Mouse (Mus musculus): Measurements from ENCODE around the gene Thpo. TPM values are rescaled to one million over a fixed set of nuclear protein-coding genes. Genes with fewer than 3 reads are reported as not detected.

Gene Thpo
- polyA plus RNA-seq, 1 experiment from 2014 or later = 5.0 TPM

- peak overlapping the region; percentile 54; the same call in 1 of the 2 replicates for H3K9ac ChIP-seq
- peak overlapping the region; percentile 91 for H3K27ac ChIP-seq (replicated peaks)
- H3K4me1 ChIP-seq (replicated peaks) = peaks cover 69% of the 10 kb centered on the region
- H3K4me3 ChIP-seq (replicated peaks) = peak overlapping the region; percentile 21
- H3K4me2 ChIP-seq = peak overlapping the region; percentile 65
- peaks cover 25% of the 10 kb centered on the region for H3K36me3 ChIP-seq (replicated peaks)
- no peak for ATAC-seq (ENCODE audit: insufficient read depth)
- 73% methylated on average over 10 of the region's 10 CpGs for WGBS (ENCODE audit: insufficient replicate concordance)
- no peaks in the 10 kb centered on the region for H3K9me3 ChIP-seq (replicated peaks)
- peaks cover 18% of the 10 kb centered on the region for H3K27me3 ChIP-seq
These were observed 31.2 kb downstream of the Thpo start for GRCm38 (mm10) chr16:20703071-20703470.

- H3K27me3 ChIP-seq = peaks cover 24% of the 10 kb centered on the region
- peaks cover 63% of the 10 kb centered on the region for H3K4me1 ChIP-seq (replicated peaks)
- H3K36me3 ChIP-seq (replicated peaks) = peaks cover 20% of the 10 kb centered on the region
- peak overlapping the region; percentile 54 for H3K9ac ChIP-seq
- peak overlapping the region; percentile 21 for H3K4me3 ChIP-seq (replicated peaks)
- ATAC-seq (ENCODE audit: insufficient read depth) = peak; percentile 80
- peak overlapping the region; percentile 91 for H3K27ac ChIP-seq (replicated peaks)
- H3K9me3 ChIP-seq (replicated peaks) = no peaks in the 10 kb centered on the region
- WGBS (ENCODE audit: insufficient replicate concordance) = 3% methylated on average over 8 of the region's 8 CpGs
- peak overlapping the region; percentile 65 for H3K4me2 ChIP-seq
These were observed 31.8 kb downstream of the Thpo start for GRCm38 (mm10) chr16:20702522-20702893.

GRCm38 (mm10) chr16:20701729-20702521, 32.4 kb downstream of the Thpo start:
- peaks cover 29% of the 10 kb centered on the region for H3K27me3 ChIP-seq
- peaks cover 15% of the 10 kb centered on the region; the same call in 1 of the 2 replicates for H3K36me3 ChIP-seq (replicated peaks)
- peak overlapping the region; percentile 91 for H3K27ac ChIP-seq (replicated peaks)
- peak overlapping the region; percentile 21 for H3K4me3 ChIP-seq (replicated peaks)
- 32% methylated on average over 12 of the region's 12 CpGs for WGBS (ENCODE audit: insufficient replicate concordance)
- H3K4me2 ChIP-seq = peak overlapping the region; percentile 65
- no peak for ATAC-seq (ENCODE audit: insufficient read depth)
- H3K4me1 ChIP-seq (replicated peaks) = peaks cover 57% of the 10 kb centered on the region
- peak overlapping the region; percentile 54 for H3K9ac ChIP-seq
- H3K9me3 ChIP-seq (replicated peaks) = no peaks in the 10 kb centered on the region

GRCm38 (mm10) chr16:20701316-20701715, 33.0 kb downstream of the Thpo start:
- no peak overlapping the region for H3K9ac ChIP-seq
- H3K4me1 ChIP-seq (replicated peaks) = peaks cover 52% of the 10 kb centered on the region
- ATAC-seq (ENCODE audit: insufficient read depth) = no peak

GRCm38 (mm10) chr16:20700036-20700435, 34.3 kb downstream of the Thpo start:
- peaks cover 48% of the 10 kb centered on the region for H3K27me3 ChIP-seq
- peaks cover 5% of the 10 kb centered on the region; the same call in 1 of the 2 replicates for H3K36me3 ChIP-seq (replicated peaks)
- 69% methylated on average over 5 of the region's 5 CpGs for WGBS (ENCODE audit: insufficient replicate concordance)
- H3K9ac ChIP-seq = no peak overlapping the region
- H3K4me1 ChIP-seq (replicated peaks) = peaks cover 52% of the 10 kb centered on the region
- H3K9me3 ChIP-seq (replicated peaks) = no peaks in the 10 kb centered on the region
- H3K4me3 ChIP-seq (replicated peaks) = no peak overlapping the region
- H3K4me2 ChIP-seq = no peak overlapping the region
- no peak overlapping the region for H3K27ac ChIP-seq (replicated peaks)
- no peak for ATAC-seq (ENCODE audit: insufficient read depth)

More at GRCm38 (mm10) chr16:20701316-20701715, 33.0 kb downstream of the Thpo start:
- Histone ChIP-seq H3K36me3 (replicated peaks) (peaks cover 9% of the 10 kb centered on the region; the same call in 1 of the 2 replicates), H3K27me3 (peaks cover 35% of the 10 kb centered on the region), H3K27ac (replicated peaks) (no peak overlapping the region), H3K4me3 (replicated peaks) (no peak overlapping the region), H3K4me2 (no peak overlapping the region), H3K9me3 (replicated peaks) (no peaks in the 10 kb centered on the region)
- WGBS (ENCODE audit: insufficient replicate concordance) = 66% methylated on average over 7 of the region's 7 CpGs

- no peak overlapping the region for H3K4me3 ChIP-seq (replicated peaks)
- no peak overlapping the region for H3K9ac ChIP-seq
- H3K4me1 ChIP-seq (replicated peaks) = peaks cover 44% of the 10 kb centered on the region
- no peak for ATAC-seq (ENCODE audit: insufficient read depth)
- peaks cover 56% of the 10 kb centered on the region for H3K27me3 ChIP-seq
- no peak overlapping the region for H3K4me2 ChIP-seq
- H3K27ac ChIP-seq (replicated peaks) = no peak overlapping the region
- 57% methylated on average over 5 of the region's 5 CpGs for WGBS (ENCODE audit: insufficient replicate concordance)
- H3K9me3 ChIP-seq (replicated peaks) = no peaks in the 10 kb centered on the region
- H3K36me3 ChIP-seq (replicated peaks) = peaks cover 5% of the 10 kb centered on the region; the same call in 1 of the 2 replicates
These were observed 35.0 kb downstream of the Thpo start for GRCm38 (mm10) chr16:20699266-20699665.

- no peak overlapping the region for H3K9ac ChIP-seq
- peaks cover 61% of the 10 kb centered on the region for H3K27me3 ChIP-seq
- 5% methylated on average over 46 of the region's 46 CpGs for WGBS (ENCODE audit: insufficient replicate concordance)
- ATAC-seq (ENCODE audit: insufficient read depth) = no peak
- peak overlapping the region; percentile 31 for H3K4me3 ChIP-seq (replicated peaks)
- H3K9me3 ChIP-seq (replicated peaks) = no peaks in the 10 kb centered on the region
- peaks cover 20% of the 10 kb centered on the region for H3K36me3 ChIP-seq (replicated peaks)
- H3K27ac ChIP-seq (replicated peaks) = no peak overlapping the region
- H3K4me2 ChIP-seq = peak overlapping the region; percentile 58
- peaks cover 43% of the 10 kb centered on the region for H3K4me1 ChIP-seq (replicated peaks)
These were observed 38.5 kb downstream of the Thpo start for GRCm38 (mm10) chr16:20695622-20696323.

- Histone ChIP-seq H3K4me3 (replicated peaks) (no peak overlapping the region), H3K27me3 (peaks cover 61% of the 10 kb centered on the region), H3K4me1 (replicated peaks) (peaks cover 47% of the 10 kb centered on the region), H3K9ac (no peak overlapping the region), H3K27ac (replicated peaks) (no peak overlapping the region), H3K9me3 (replicated peaks) (no peaks in the 10 kb centered on the region), H3K4me2 (no peak overlapping the region), H3K36me3 (replicated peaks) (peaks cover 30% of the 10 kb centered on the region)
- no peak for ATAC-seq (ENCODE audit: insufficient read depth)
- 67% methylated on average over 8 of the region's 8 CpGs for WGBS (ENCODE audit: insufficient replicate concordance)
These were observed 39.5 kb downstream of the Thpo start for GRCm38 (mm10) chr16:20694781-20695180.

- H3K4me1 ChIP-seq (replicated peaks) = peaks cover 57% of the 10 kb centered on the region
- WGBS (ENCODE audit: insufficient replicate concordance) = 2% methylated on average over 36 of the region's 37 CpGs
- H3K4me2 ChIP-seq = peak within 1 kb of the TSS; percentile 97
- peak within 1 kb of the TSS; percentile 54 for H3K27ac ChIP-seq (replicated peaks)
- no peaks in the 10 kb centered on the region for H3K9me3 ChIP-seq (replicated peaks)
- peak within 1 kb of the TSS; percentile 65 for H3K4me3 ChIP-seq (replicated peaks)
- H3K9ac ChIP-seq = peak within 1 kb of the TSS; percentile 72
- peak; percentile 88 for ATAC-seq (ENCODE audit: insufficient read depth)
- H3K36me3 ChIP-seq (replicated peaks) = peaks cover 46% of the 10 kb centered on the region
- peaks cover 51% of the 10 kb centered on the region for H3K27me3 ChIP-seq
These were observed 41.1 kb downstream of the Thpo start, which contains the start of gene Fam131a for GRCm38 (mm10) chr16:20693111-20693701. Gene Fam131a (plus strand): TSS chr16:20693241.

GRCm38 (mm10) chr16:20692241-20692965, 41.9 kb downstream of the Thpo start:
- peaks cover 43% of the 10 kb centered on the region for H3K27me3 ChIP-seq
- peak overlapping the region; percentile 97 for H3K4me2 ChIP-seq
- H3K4me1 ChIP-seq (replicated peaks) = peaks cover 57% of the 10 kb centered on the region
- H3K9me3 ChIP-seq (replicated peaks) = no peaks in the 10 kb centered on the region
- 60% methylated on average over 16 of the region's 16 CpGs for WGBS (ENCODE audit: insufficient replicate concordance)
- no peak for ATAC-seq (ENCODE audit: insufficient read depth)
- H3K9ac ChIP-seq = no peak overlapping the region
- H3K27ac ChIP-seq (replicated peaks) = peak overlapping the region; percentile 29; the same call in 1 of the 2 replicates
- peak overlapping the region; percentile 65 for H3K4me3 ChIP-seq (replicated peaks)
- H3K36me3 ChIP-seq (replicated peaks) = peaks cover 54% of the 10 kb centered on the region

Data from liver, embryonic 15.5 days (tissue).